Mouse (Mus musculus): ENCODE measurements around the gene Riok1. TPM values are rescaled to one million over a fixed set of nuclear protein-coding genes. Genes with fewer than 3 reads are reported as not detected.

Gene Riok1
- polyA plus RNA-seq, 1 experiment from 2014 or later = 63.2 TPM

- WGBS = 86% methylated on average over 5 of the region's 5 CpGs
- H3K36me3 ChIP-seq = no peaks in the 10 kb centered on the region
Observed at GRCm38 (mm10) chr13:38012436-38012835, 24.4 kb upstream of the Riok1 start.

GRCm38 (mm10) chr13:38015591-38015990, 21.2 kb upstream of the Riok1 start:
- H3K9ac ChIP-seq (replicated peaks) = no peak overlapping the region
- WGBS = 88% methylated on average over 4 of the region's 4 CpGs
- H3K27me3 ChIP-seq = no peaks in the 10 kb centered on the region
- no peak overlapping the region for H3K27ac ChIP-seq (replicated peaks)
- no peaks in the 10 kb centered on the region for H3K9me3 ChIP-seq
- H3K36me3 ChIP-seq = no peaks in the 10 kb centered on the region
- ATAC-seq (ENCODE audit: low FRiP score, low read depth) = no peak
- no peak overlapping the region for H3K4me2 ChIP-seq (replicated peaks)
- no peaks in the 10 kb centered on the region for H3K4me1 ChIP-seq
- no peak overlapping the region for H3K4me3 ChIP-seq

More at GRCm38 (mm10) chr13:38012436-38012835, 24.4 kb upstream of the Riok1 start:
- Histone ChIP-seq H3K9me3 (no peaks in the 10 kb centered on the region), H3K4me3 (no peak overlapping the region), H3K9ac (replicated peaks) (no peak overlapping the region), H3K4me1 (no peaks in the 10 kb centered on the region), H3K4me2 (replicated peaks) (no peak overlapping the region), H3K27me3 (no peaks in the 10 kb centered on the region), H3K27ac (replicated peaks) (no peak overlapping the region)
- ATAC-seq (ENCODE audit: low FRiP score, low read depth) = no peak

GRCm38 (mm10) chr13:38018791-38019190, 18.0 kb upstream of the Riok1 start:
- Histone ChIP-seq H3K9me3 (no peaks in the 10 kb centered on the region), H3K4me3 (no peak overlapping the region), H3K4me2 (replicated peaks) (no peak overlapping the region), H3K9ac (replicated peaks) (no peak overlapping the region), H3K27ac (replicated peaks) (no peak overlapping the region), H3K36me3 (no peaks in the 10 kb centered on the region), H3K4me1 (no peaks in the 10 kb centered on the region), H3K27me3 (no peaks in the 10 kb centered on the region)
- ATAC-seq (ENCODE audit: low FRiP score, low read depth) = no peak
- 84% methylated on average over 3 of the region's 3 CpGs for WGBS

- no peak for ATAC-seq (ENCODE audit: low FRiP score, low read depth)
- H3K27ac ChIP-seq (replicated peaks) = no peak overlapping the region
- H3K27me3 ChIP-seq = no peaks in the 10 kb centered on the region
- no peaks in the 10 kb centered on the region for H3K9me3 ChIP-seq
- no peaks in the 10 kb centered on the region for H3K4me1 ChIP-seq
- no peaks in the 10 kb centered on the region for H3K36me3 ChIP-seq
- H3K4me3 ChIP-seq = no peak overlapping the region
- H3K9ac ChIP-seq (replicated peaks) = no peak overlapping the region
- 32% methylated on average over 4 of the region's 4 CpGs for WGBS
- no peak overlapping the region for H3K4me2 ChIP-seq (replicated peaks)
Observed at GRCm38 (mm10) chr13:38025874-38026273, 10.9 kb upstream of the Riok1 start.

- no peak overlapping the region for H3K27ac ChIP-seq (replicated peaks)
- no peak overlapping the region for H3K4me3 ChIP-seq
- no peaks in the 10 kb centered on the region for H3K36me3 ChIP-seq
- no peak overlapping the region for H3K9ac ChIP-seq (replicated peaks)
- H3K4me1 ChIP-seq = no peaks in the 10 kb centered on the region
- 63% methylated on average over 6 of the region's 6 CpGs for WGBS
- no peaks in the 10 kb centered on the region for H3K9me3 ChIP-seq
- H3K27me3 ChIP-seq = no peaks in the 10 kb centered on the region
- H3K4me2 ChIP-seq (replicated peaks) = no peak overlapping the region
- no peak for ATAC-seq (ENCODE audit: low FRiP score, low read depth)
Observed at GRCm38 (mm10) chr13:38027618-38028248, 9.1 kb upstream of the Riok1 start.

GRCm38 (mm10) chr13:38028407-38028806, 8.4 kb upstream of the Riok1 start:
- no peak overlapping the region for H3K4me2 ChIP-seq (replicated peaks)
- H3K27ac ChIP-seq (replicated peaks) = no peak overlapping the region
- no peaks in the 10 kb centered on the region for H3K36me3 ChIP-seq
- no peaks in the 10 kb centered on the region for H3K9me3 ChIP-seq
- ATAC-seq (ENCODE audit: low FRiP score, low read depth) = no peak
- H3K9ac ChIP-seq (replicated peaks) = no peak overlapping the region
- H3K4me1 ChIP-seq = no peaks in the 10 kb centered on the region
- H3K4me3 ChIP-seq = no peak overlapping the region
- no peaks in the 10 kb centered on the region for H3K27me3 ChIP-seq
- whole genome bisulfite sequencing = 91% methylated on average over 4 of the region's 4 CpGs

GRCm38 (mm10) chr13:38037044-38037687, 371 bp downstream of the Riok1 start, which contains the start of gene Cage1:
TSS of gene Cage1 (minus strand) at chr13:38037069.
- Histone ChIP-seq H3K4me3 (peak within 1 kb of the TSS; percentile 88), H3K27me3 (no peaks in the 10 kb centered on the region), H3K27ac (replicated peaks) (peak within 1 kb of the TSS; percentile 68), H3K9me3 (no peaks in the 10 kb centered on the region), H3K9ac (replicated peaks) (peak within 1 kb of the TSS; percentile 88), H3K4me1 (peaks cover 15% of the 10 kb centered on the region), H3K4me2 (replicated peaks) (peak within 1 kb of the TSS; percentile 92), H3K36me3 (peaks cover 21% of the 10 kb centered on the region)
- WGBS = under 1% methylated on average over 47 of the region's 47 CpGs
- ATAC-seq (ENCODE audit: low FRiP score, low read depth) = peak; percentile 98

- H3K4me2 ChIP-seq (replicated peaks) = peak overlapping the region; percentile 92
- 56% methylated on average over 12 of the region's 12 CpGs for whole genome bisulfite sequencing
- peak overlapping the region; percentile 88 for H3K4me3 ChIP-seq
- H3K9me3 ChIP-seq = no peaks in the 10 kb centered on the region
- peaks cover 15% of the 10 kb centered on the region for H3K4me1 ChIP-seq
- H3K9ac ChIP-seq (replicated peaks) = peak overlapping the region; percentile 88
- H3K27me3 ChIP-seq = no peaks in the 10 kb centered on the region
- H3K27ac ChIP-seq (replicated peaks) = no peak overlapping the region
- H3K36me3 ChIP-seq = peaks cover 28% of the 10 kb centered on the region
- no peak for ATAC-seq (ENCODE audit: low FRiP score, low read depth)
Observed at GRCm38 (mm10) chr13:38037811-38038210, 1.0 kb downstream of the Riok1 start.

- ATAC-seq (ENCODE audit: low FRiP score, low read depth) = no peak
- Histone ChIP-seq H3K4me1 (no peaks in the 10 kb centered on the region), H3K9me3 (no peaks in the 10 kb centered on the region), H3K4me3 (no peak overlapping the region), H3K9ac (replicated peaks) (no peak overlapping the region), H3K36me3 (peaks cover 90% of the 10 kb centered on the region), H3K4me2 (replicated peaks) (no peak overlapping the region), H3K27ac (replicated peaks) (no peak overlapping the region), H3K27me3 (no peaks in the 10 kb centered on the region)
- 99% methylated on average over 3 of the region's 3 CpGs for WGBS
Observed at GRCm38 (mm10) chr13:38049888-38050287, 13.1 kb downstream of the Riok1 start.

- Histone ChIP-seq H3K36me3 (peaks cover 55% of the 10 kb centered on the region), H3K9ac (replicated peaks) (no peak overlapping the region)
- 88% methylated on average over 11 of the region's 11 CpGs for WGBS
Observed at GRCm38 (mm10) chr13:38062678-38063077, 25.9 kb downstream of the Riok1 start.

GRCm38 (mm10) chr13:38064854-38065663, 28.3 kb downstream of the Riok1 start:
- ATAC-seq (ENCODE audit: low FRiP score, low read depth) = peak; percentile 34; the same call in 1 of the 2 replicates
- H3K4me1 ChIP-seq = no peaks in the 10 kb centered on the region
- H3K9me3 ChIP-seq = no peaks in the 10 kb centered on the region
- no peak overlapping the region for H3K4me3 ChIP-seq
- no peak overlapping the region for H3K4me2 ChIP-seq (replicated peaks)
- H3K27me3 ChIP-seq = no peaks in the 10 kb centered on the region
- no peak overlapping the region for H3K27ac ChIP-seq (replicated peaks)
- peaks cover 33% of the 10 kb centered on the region for H3K36me3 ChIP-seq
- 77% methylated on average over 11 of the region's 11 CpGs for WGBS
- H3K9ac ChIP-seq (replicated peaks) = no peak overlapping the region

More at GRCm38 (mm10) chr13:38062678-38063077, 25.9 kb downstream of the Riok1 start:
- Histone ChIP-seq H3K9me3 (no peaks in the 10 kb centered on the region), H3K4me2 (replicated peaks) (no peak overlapping the region), H3K27ac (replicated peaks) (no peak overlapping the region), H3K27me3 (no peaks in the 10 kb centered on the region), H3K4me1 (no peaks in the 10 kb centered on the region), H3K4me3 (no peak overlapping the region)
- ATAC-seq (ENCODE audit: low FRiP score, low read depth) = no peak

- 89% methylated on average over 4 of the region's 4 CpGs for WGBS
- H3K4me2 ChIP-seq (replicated peaks) = no peak overlapping the region
- ATAC-seq (ENCODE audit: low FRiP score, low read depth) = no peak
- H3K4me1 ChIP-seq = no peaks in the 10 kb centered on the region
- H3K36me3 ChIP-seq = no peaks in the 10 kb centered on the region
- no peak overlapping the region for H3K4me3 ChIP-seq
- no peak overlapping the region for H3K9ac ChIP-seq (replicated peaks)
- H3K9me3 ChIP-seq = no peaks in the 10 kb centered on the region
- no peak overlapping the region for H3K27ac ChIP-seq (replicated peaks)
- H3K27me3 ChIP-seq = no peaks in the 10 kb centered on the region
Observed at GRCm38 (mm10) chr13:38070945-38071344, 34.1 kb downstream of the Riok1 start.
